Mouse (Mus musculus) intestine, postnatal 0 days (tissue): Measurements from ENCODE around the gene Phldb1. TPM values are rescaled to one million over a fixed set of nuclear protein-coding genes. Genes with fewer than 3 reads are reported as not detected.

Experiments used
- ATAC-seq: fragments of 200-750 bp; cut with Nextera tagmentation; 2 replicates; pipeline ENCODE4 v1.8.0; 2017; ENCODE audit warnings: mild to moderate bottlenecking, moderate TSS enrichment, moderate library complexity
- H3K27ac ChIP-seq: fragments of 300-500 bp; sonication (generic); 2 replicates; pipeline ENCODE4 v1.5.1; 2014; ENCODE audit warnings: mild to moderate bottlenecking, low read depth, low read length, moderate library complexity
- H3K27me3 ChIP-seq: fragments of 300-500 bp; sonication (generic); replicated peaks from 2 replicates; pipeline ENCODE4 v1.6.1; 2014; ENCODE audit warnings: low read length, mixed read lengths; ENCODE audit not compliant: control insufficient read depth, insufficient read depth
- H3K36me3 ChIP-seq: fragments of 300-500 bp; sonication (generic); 2 replicates; pipeline ENCODE4 v1.6.1; 2014; ENCODE audit warnings: mild to moderate bottlenecking, moderate library complexity; ENCODE audit not compliant: control insufficient read depth, insufficient read depth
- H3K4me1 ChIP-seq: fragments of 300-500 bp; sonication (generic); replicated peaks from 2 replicates; pipeline ENCODE4 v1.6.1; 2014; ENCODE audit warnings: antibody characterized with exemption, low read length, mixed read lengths; ENCODE audit not compliant: control insufficient read depth, insufficient read depth
- H3K4me2 ChIP-seq: fragments of 300-500 bp; sonication (generic); replicated peaks from 2 replicates; pipeline ENCODE4 v1.6.1; 2014; ENCODE audit warnings: low read depth, mild to moderate bottlenecking, moderate library complexity
- H3K4me3 ChIP-seq: fragments of 300-500 bp; sonication (generic); 2 replicates; pipeline ENCODE4 v1.5.1; 2014; ENCODE audit warnings: low read depth, low read length
- H3K9ac ChIP-seq: fragments of 300-500 bp; sonication (generic); 2 replicates; pipeline ENCODE4 v1.6.1; 2014; ENCODE audit warnings: mild to moderate bottlenecking, low read depth, low read length
- H3K9me3 ChIP-seq: fragments of 300-500 bp; sonication (generic); 2 replicates; pipeline ENCODE4 v1.6.1; 2016; ENCODE audit warnings: mixed run types; ENCODE audit not compliant: control insufficient read depth
- CTCF ChIP-seq: sonication (generic); IDR thresholded peaks from 2 replicates; pipeline ENCODE4 v1.5.1; 2016; ENCODE audit warnings: low read depth, mild to moderate bottlenecking, control low read depth, antibody characterized with exemption, moderate library complexity
- WGBS: fragments of 180-500 bp; shearing (Covaris S2); extraction: QIAGEN DNeasy Blood & Tissue Kit; methylation state at CpG from one replicate; pipeline ENCODE4 v1.1.7; 2014; 5-methylcytosine and 5-hydroxymethylcytosine counted together
- polyA plus RNA-seq: library from polyadenylated mRNA; unstranded; fragments of >200 nt; fragmentation: Nextera tagmentation; extraction: Ambion mirVana; gene quantifications from 2 replicates; pipeline ENCODE4 v1.2.1, GENCODE M21; 2015

Phldb1 gene
- polyA plus RNA-seq, 1 experiment from 2014 or later: 6.2 TPM

GRCm38 (mm10) chr9:44718937-44719631, 15.9 kb downstream of the Phldb1 start:
- H3K4me1 ChIP-seq: no peaks in the 10 kb centered on the region
- no peaks in the 10 kb centered on the region for H3K9me3 ChIP-seq
- no peak for ATAC-seq
- 83% methylated on average over 12 of the region's 12 CpGs for WGBS
- H3K36me3 ChIP-seq: peaks cover 15% of the 10 kb centered on the region
- no peak overlapping the region for H3K27ac ChIP-seq
- TF ChIP-seq CTCF: no peak
- H3K4me2 ChIP-seq: no peak overlapping the region
- no peak overlapping the region for H3K4me3 ChIP-seq
- H3K9ac ChIP-seq: no peak overlapping the region
- H3K27me3 ChIP-seq: no peaks in the 10 kb centered on the region

- H3K4me1 ChIP-seq: no peaks in the 10 kb centered on the region
- H3K4me3 ChIP-seq: no peak overlapping the region
- H3K4me2 ChIP-seq: no peak overlapping the region
- TF ChIP-seq CTCF: no peak
- peaks cover 15% of the 10 kb centered on the region for H3K36me3 ChIP-seq
- H3K9me3 ChIP-seq: no peaks in the 10 kb centered on the region
- no peaks in the 10 kb centered on the region for H3K27me3 ChIP-seq
- no peak for ATAC-seq
- no peak overlapping the region for H3K27ac ChIP-seq
- 84% methylated on average over 10 of the region's 10 CpGs for WGBS
- H3K9ac ChIP-seq: no peak overlapping the region
Observed at GRCm38 (mm10) chr9:44717822-44718242, 17.2 kb downstream of the Phldb1 start.

- Histone ChIP-seq H3K4me3 (no peak overlapping the region), H3K36me3 (peaks cover 15% of the 10 kb centered on the region), H3K9ac (no peak overlapping the region), H3K4me1 (no peaks in the 10 kb centered on the region), H3K27ac (no peak overlapping the region), H3K9me3 (no peaks in the 10 kb centered on the region), H3K27me3 (no peaks in the 10 kb centered on the region), H3K4me2 (no peak overlapping the region)
- ATAC-seq: no peak
- WGBS: 81% methylated on average over 6 of the region's 6 CpGs
- no peak for TF ChIP-seq CTCF
Observed at GRCm38 (mm10) chr9:44716997-44717821, 17.8 kb downstream of the Phldb1 start.

GRCm38 (mm10) chr9:44715705-44716362, 19.2 kb downstream of the Phldb1 start:
- Histone ChIP-seq H3K9me3 (no peaks in the 10 kb centered on the region), H3K4me3 (no peak overlapping the region), H3K9ac (no peak overlapping the region), H3K4me1 (no peaks in the 10 kb centered on the region), H3K36me3 (peaks cover 25% of the 10 kb centered on the region), H3K4me2 (no peak overlapping the region), H3K27ac (no peak overlapping the region), H3K27me3 (no peaks in the 10 kb centered on the region)
- no peak for ATAC-seq
- TF ChIP-seq CTCF: no peak
- WGBS: 95% methylated on average over 29 of the region's 29 CpGs

GRCm38 (mm10) chr9:44715109-44715508, 19.9 kb downstream of the Phldb1 start:
- ATAC-seq: no peak
- Histone ChIP-seq H3K9ac (no peak overlapping the region), H3K36me3 (peaks cover 28% of the 10 kb centered on the region), H3K4me1 (no peaks in the 10 kb centered on the region), H3K27ac (no peak overlapping the region), H3K27me3 (no peaks in the 10 kb centered on the region), H3K9me3 (no peaks in the 10 kb centered on the region), H3K4me3 (no peak overlapping the region), H3K4me2 (no peak overlapping the region)
- WGBS: 90% methylated on average over 17 of the region's 17 CpGs
- no peak for TF ChIP-seq CTCF

GRCm38 (mm10) chr9:44713574-44713973, 21.4 kb downstream of the Phldb1 start:
- no peak overlapping the region for H3K4me3 ChIP-seq
- H3K27ac ChIP-seq: no peak overlapping the region
- TF ChIP-seq CTCF: no peak
- no peaks in the 10 kb centered on the region for H3K27me3 ChIP-seq
- H3K9me3 ChIP-seq: no peaks in the 10 kb centered on the region
- H3K4me2 ChIP-seq: no peak overlapping the region
- H3K9ac ChIP-seq: no peak overlapping the region
- ATAC-seq: no peak
- H3K36me3 ChIP-seq: peaks cover 28% of the 10 kb centered on the region
- no peaks in the 10 kb centered on the region for H3K4me1 ChIP-seq
- WGBS: 49% methylated on average over 2 of the region's 2 CpGs
